Mouse (Mus musculus) lung, embryonic 15.5 days (tissue): ENCODE results near the gene Ttc25. TPM values are rescaled to one million over a fixed set of nuclear protein-coding genes. Genes with fewer than 3 reads are reported as not detected.

Experiments
- ATAC-seq: fragments of 200-750 bp; cut with Nextera tagmentation; 2 replicates; pipeline ENCODE4 v1.8.0; 2017; ENCODE audit warnings: moderate number of reproducible peaks, borderline replicate concordance; ENCODE audit not compliant: low FRiP score, low TSS enrichment; ENCODE audit errors: extremely low read depth
- H3K27ac ChIP-seq: fragments of 300-500 bp; sonication (generic); 2 replicates; pipeline ENCODE4 v1.5.1; 2015; ENCODE audit warnings: moderate library complexity, mild to moderate bottlenecking, inconsistent platforms
- H3K27me3 ChIP-seq: fragments of 300-500 bp; sonication (generic); 2 replicates; pipeline ENCODE4 v1.6.1; 2015; ENCODE audit warnings: inconsistent platforms
- H3K36me3 ChIP-seq: fragments of 300-500 bp; sonication (generic); 2 replicates; pipeline ENCODE4 v1.6.1; 2015; ENCODE audit warnings: inconsistent platforms
- H3K4me1 ChIP-seq: fragments of 300-500 bp; sonication (generic); 2 replicates; pipeline ENCODE4 v1.6.1; 2015; ENCODE audit warnings: inconsistent platforms
- H3K4me2 ChIP-seq: fragments of 300-500 bp; sonication (generic); 2 replicates; pipeline ENCODE4 v1.6.1; 2015; ENCODE audit warnings: inconsistent platforms, mild to moderate bottlenecking, moderate library complexity
- H3K4me3 ChIP-seq: fragments of 300-500 bp; sonication (generic); 2 replicates; pipeline ENCODE4 v1.5.1; 2015; ENCODE audit warnings: mild to moderate bottlenecking, inconsistent platforms
- H3K9ac ChIP-seq: fragments of 300-500 bp; sonication (generic); 2 replicates; pipeline ENCODE4 v1.6.1; 2015; ENCODE audit warnings: inconsistent platforms
- H3K9me3 ChIP-seq: fragments of 300-500 bp; sonication (generic); 2 replicates; pipeline ENCODE4 v1.6.1; 2016; ENCODE audit warnings: inconsistent platforms
- WGBS: fragments of 180-500 bp; shearing (Covaris S2); methylation state at CpG from one replicate; pipeline ENCODE4 v1.1.7; 2015; 5-methylcytosine and 5-hydroxymethylcytosine counted together
- polyA plus RNA-seq: library from polyadenylated mRNA; unstranded; fragments of >200 nt; fragmentation: Nextera tagmentation; extraction: Ambion mirVana; gene quantifications from 2 replicates; pipeline ENCODE4 v1.2.1, GENCODE M21; 2015

Ttc25 gene
- 1.6 and 2.6 TPM in 2 replicates for polyA plus RNA-seq

DNA sequence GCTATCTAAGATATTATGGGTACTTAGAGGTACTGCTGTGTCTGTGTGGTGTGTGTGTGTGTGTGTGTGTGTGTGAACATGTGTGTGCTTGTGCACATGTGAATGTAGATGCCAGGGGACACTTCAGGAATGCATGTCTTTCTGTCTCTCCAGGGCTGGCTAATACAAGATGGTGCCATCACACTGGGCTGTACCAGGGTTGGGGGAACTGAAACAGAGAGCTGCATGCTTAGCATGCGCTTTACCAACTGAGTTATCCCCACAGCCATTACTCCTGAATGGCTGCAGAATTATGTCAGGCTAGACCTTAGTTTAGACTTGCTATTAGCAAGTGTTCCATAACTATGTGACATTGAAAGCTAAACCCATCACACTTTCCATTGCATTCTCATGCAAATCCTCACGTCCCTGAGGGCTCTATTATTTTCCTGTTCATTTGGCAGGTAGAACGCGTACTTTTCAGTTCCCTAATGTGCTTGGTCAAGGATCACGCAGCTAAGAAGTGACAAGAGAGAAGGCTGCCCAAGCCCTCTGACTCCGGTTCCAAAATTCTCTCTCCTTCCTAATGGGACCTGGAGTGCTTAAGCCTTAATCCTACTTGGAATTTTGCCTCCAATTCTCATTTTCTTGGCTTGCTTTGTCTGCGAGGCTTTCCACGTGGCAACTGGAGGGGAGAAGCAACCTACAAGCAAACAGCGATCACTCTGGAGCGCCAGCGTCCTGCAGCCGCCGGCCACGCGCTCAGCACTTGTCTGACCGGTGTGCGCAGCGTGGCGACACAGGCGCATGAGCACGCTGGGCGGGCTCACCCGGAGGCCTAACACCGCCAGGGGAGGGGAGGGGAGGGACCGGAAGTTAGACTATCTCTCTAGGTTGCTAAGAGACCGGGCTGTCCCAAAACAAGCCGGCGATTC, at the start of gene Ttc25:
TSS of gene Ttc25 (plus strand) at position 776 of the 914 bp plus-strand sequence.
- H3K27ac ChIP-seq = peak within 1 kb of the TSS; percentile 70
- H3K4me1 ChIP-seq = peaks cover 12% of the 10 kb centered on the region
- H3K36me3 ChIP-seq = no peaks in the 10 kb centered on the region
- H3K9me3 ChIP-seq = no peaks in the 10 kb centered on the region
- peak; percentile 97 for ATAC-seq
- peak within 1 kb of the TSS; percentile 47 for H3K4me3 ChIP-seq
- no peaks in the 10 kb centered on the region for H3K27me3 ChIP-seq
- WGBS = 5% methylated on average over 28 of the region's 28 CpGs
- H3K4me2 ChIP-seq = peak within 1 kb of the TSS; percentile 77
- H3K9ac ChIP-seq = peak within 1 kb of the TSS; percentile 43

DNA sequence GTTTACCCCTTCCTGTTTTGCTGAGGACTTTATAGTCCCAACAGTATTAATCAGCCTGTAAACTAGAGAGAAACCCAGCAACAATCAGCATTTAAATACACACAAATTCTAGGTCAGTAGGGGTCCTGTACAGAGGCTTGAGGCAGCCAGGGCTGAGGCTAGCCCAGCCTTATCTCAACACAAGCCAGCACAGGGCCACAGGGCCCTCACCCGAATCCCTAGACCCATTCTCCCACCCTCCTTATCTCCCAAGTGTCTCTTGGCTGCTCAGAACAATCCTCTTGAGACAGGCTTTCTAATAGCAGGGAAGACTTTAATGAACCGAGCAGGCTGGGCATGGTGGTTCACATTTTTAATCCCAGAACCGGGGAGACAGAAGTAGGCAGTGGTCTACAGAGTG, 45.2 kb upstream of the Ttc25 start:
- H3K4me1 ChIP-seq = no peaks in the 10 kb centered on the region
- H3K4me2 ChIP-seq = no peak overlapping the region
- H3K4me3 ChIP-seq = no peak overlapping the region
- H3K9me3 ChIP-seq = no peaks in the 10 kb centered on the region
- ATAC-seq = no peak
- no peak overlapping the region for H3K9ac ChIP-seq
- 75% methylated on average over 3 of the region's 3 CpGs for WGBS
- H3K27ac ChIP-seq = no peak overlapping the region
- peaks cover 92% of the 10 kb centered on the region for H3K36me3 ChIP-seq
- no peaks in the 10 kb centered on the region for H3K27me3 ChIP-seq

DNA sequence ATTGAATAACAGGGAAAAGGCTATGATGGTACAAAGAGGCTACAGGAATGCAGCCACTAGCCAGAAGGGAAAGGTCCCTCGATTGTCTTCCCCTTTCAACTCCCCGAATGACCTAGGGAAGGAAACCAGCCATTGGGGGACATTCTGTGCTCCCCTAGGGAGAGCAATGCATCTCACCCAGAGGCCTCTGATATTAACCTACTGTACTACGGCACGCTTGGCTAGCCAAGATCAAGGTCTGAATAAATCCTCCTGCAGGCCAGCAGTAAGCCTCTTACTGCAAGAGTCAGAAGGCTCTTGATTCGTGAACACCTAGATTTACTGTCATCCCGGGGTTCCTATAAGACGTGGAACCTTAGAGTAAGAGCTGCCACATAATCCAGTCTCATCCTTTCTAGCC, 44.8 kb upstream of the Ttc25 start:
- H3K4me1 ChIP-seq = no peaks in the 10 kb centered on the region
- no peak overlapping the region for H3K4me3 ChIP-seq
- WGBS = 88% methylated on average over 7 of the region's 7 CpGs
- H3K27ac ChIP-seq = no peak overlapping the region
- H3K27me3 ChIP-seq = no peaks in the 10 kb centered on the region
- no peak overlapping the region for H3K9ac ChIP-seq
- peaks cover 92% of the 10 kb centered on the region for H3K36me3 ChIP-seq
- no peak for ATAC-seq
- no peak overlapping the region for H3K4me2 ChIP-seq
- H3K9me3 ChIP-seq = no peaks in the 10 kb centered on the region

DNA sequence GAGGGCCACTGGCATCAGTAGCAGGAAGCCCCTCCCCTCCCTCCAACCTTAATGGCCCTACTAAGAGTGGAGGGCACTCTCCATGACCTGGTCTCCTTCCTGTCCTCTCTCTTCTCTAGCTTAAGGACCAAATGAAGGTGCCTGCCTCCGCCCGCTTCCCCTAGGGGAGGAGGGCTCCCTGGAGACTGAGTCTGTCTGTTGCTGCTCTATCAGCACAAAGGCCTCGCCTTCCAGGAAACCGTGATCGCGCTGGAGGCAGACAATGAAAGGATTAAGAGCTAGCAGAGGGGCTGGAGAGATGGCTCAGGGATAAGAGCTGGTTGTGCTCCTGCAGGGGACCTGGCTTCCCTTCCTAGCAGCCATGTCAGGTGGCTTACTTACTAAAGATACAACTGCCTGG, 44.1 kb upstream of the Ttc25 start:
- H3K27me3 ChIP-seq = no peaks in the 10 kb centered on the region
- H3K9me3 ChIP-seq = no peaks in the 10 kb centered on the region
- ATAC-seq = no peak
- H3K9ac ChIP-seq = no peak overlapping the region
- H3K36me3 ChIP-seq = peaks cover 92% of the 10 kb centered on the region
- H3K27ac ChIP-seq = no peak overlapping the region
- H3K4me3 ChIP-seq = no peak overlapping the region
- 44% methylated on average over 6 of the region's 6 CpGs for WGBS
- no peaks in the 10 kb centered on the region for H3K4me1 ChIP-seq
- no peak overlapping the region for H3K4me2 ChIP-seq

DNA sequence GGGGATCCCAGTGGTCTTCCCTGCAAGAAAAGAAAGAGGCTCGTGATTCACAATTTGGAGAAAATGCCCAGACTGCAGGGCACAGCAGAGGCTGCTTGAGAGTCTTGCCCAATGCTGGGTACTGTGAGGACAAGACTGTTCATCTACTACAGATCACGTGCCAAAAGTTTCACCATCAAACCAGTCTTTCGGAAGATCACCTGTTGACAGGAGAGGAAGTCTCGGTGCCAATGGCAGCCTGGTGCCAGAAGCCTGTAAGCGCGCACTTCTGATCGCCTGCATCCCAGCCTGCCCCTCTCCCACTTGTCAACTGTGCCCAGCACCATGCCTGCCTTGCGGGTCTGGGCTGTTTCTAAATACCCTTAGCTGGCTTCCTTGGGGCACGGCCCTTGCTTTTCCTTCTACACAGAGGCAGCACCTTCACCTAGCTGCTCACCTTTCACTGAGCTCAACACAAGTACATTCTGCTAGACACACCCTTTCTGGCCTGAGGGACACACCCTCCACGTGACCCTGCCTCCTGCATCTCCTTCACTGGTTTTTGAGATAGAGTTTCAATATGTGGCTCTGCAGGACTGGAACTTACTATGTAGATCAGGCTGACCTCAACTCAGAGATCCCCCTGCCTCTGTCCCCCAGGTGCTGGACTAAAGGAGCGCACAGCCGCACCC, 40.3 kb upstream of the Ttc25 start:
- 95% methylated on average over 12 of the region's 12 CpGs for WGBS
- Histone ChIP-seq H3K9me3 (no peaks in the 10 kb centered on the region), H3K4me1 (no peaks in the 10 kb centered on the region), H3K27ac (no peak overlapping the region), H3K36me3 (peaks cover 90% of the 10 kb centered on the region), H3K4me3 (no peak overlapping the region), H3K27me3 (no peaks in the 10 kb centered on the region), H3K9ac (no peak overlapping the region), H3K4me2 (no peak overlapping the region)
- no peak for ATAC-seq

DNA sequence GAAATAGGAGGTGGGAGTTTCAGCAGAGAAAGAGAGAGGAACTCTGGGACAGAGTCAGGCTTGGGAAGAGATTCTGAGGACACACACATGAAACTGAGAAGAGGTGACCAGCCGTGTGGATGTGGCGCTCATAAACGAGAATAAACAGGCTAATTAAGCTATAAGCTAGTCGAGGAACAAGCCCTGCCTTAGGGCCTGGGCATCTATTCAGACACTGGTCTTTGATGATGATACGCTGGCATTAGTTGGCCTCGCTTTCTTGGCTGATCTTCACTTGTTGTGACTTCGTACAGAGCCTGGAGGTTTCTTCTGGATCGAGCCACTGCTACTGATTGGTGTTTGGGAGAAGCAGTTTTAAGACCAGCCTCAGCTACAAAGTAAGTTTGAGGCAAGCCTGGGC, 39.4 kb upstream of the Ttc25 start:
- ATAC-seq = no peak
- H3K36me3 ChIP-seq = peaks cover 85% of the 10 kb centered on the region
- WGBS = 89% methylated on average over 8 of the region's 8 CpGs
- no peak overlapping the region for H3K4me3 ChIP-seq
- no peak overlapping the region for H3K9ac ChIP-seq
- no peak overlapping the region for H3K27ac ChIP-seq
- no peaks in the 10 kb centered on the region for H3K4me1 ChIP-seq
- H3K9me3 ChIP-seq = no peaks in the 10 kb centered on the region
- no peaks in the 10 kb centered on the region for H3K27me3 ChIP-seq
- H3K4me2 ChIP-seq = no peak overlapping the region

DNA sequence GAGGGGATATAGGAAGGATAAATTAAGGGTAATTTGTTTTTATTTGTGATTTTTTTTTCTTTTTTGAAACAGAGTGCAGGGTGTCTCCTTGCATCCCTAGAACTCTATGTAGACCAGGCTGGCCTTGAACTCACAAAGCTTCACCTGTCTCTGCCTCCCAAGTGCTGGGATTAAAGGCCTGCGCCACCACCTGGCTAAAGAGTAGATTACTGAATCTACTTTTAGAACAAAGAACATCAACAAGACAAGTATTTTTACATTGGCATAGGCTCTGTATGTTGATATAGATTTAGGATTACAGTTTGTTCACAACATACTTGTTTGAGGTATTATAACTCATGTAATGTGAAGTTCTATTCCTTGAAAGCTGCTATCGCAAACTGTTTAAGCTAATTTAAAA, 34.9 kb upstream of the Ttc25 start:
- no peak overlapping the region for H3K4me2 ChIP-seq
- no peaks in the 10 kb centered on the region for H3K4me1 ChIP-seq
- peaks cover 87% of the 10 kb centered on the region for H3K36me3 ChIP-seq
- H3K9ac ChIP-seq = no peak overlapping the region
- H3K27me3 ChIP-seq = no peaks in the 10 kb centered on the region
- no peaks in the 10 kb centered on the region for H3K9me3 ChIP-seq
- ATAC-seq = no peak
- 93% methylated on average over 2 of the region's 2 CpGs for WGBS
- no peak overlapping the region for H3K4me3 ChIP-seq
- H3K27ac ChIP-seq = no peak overlapping the region

DNA sequence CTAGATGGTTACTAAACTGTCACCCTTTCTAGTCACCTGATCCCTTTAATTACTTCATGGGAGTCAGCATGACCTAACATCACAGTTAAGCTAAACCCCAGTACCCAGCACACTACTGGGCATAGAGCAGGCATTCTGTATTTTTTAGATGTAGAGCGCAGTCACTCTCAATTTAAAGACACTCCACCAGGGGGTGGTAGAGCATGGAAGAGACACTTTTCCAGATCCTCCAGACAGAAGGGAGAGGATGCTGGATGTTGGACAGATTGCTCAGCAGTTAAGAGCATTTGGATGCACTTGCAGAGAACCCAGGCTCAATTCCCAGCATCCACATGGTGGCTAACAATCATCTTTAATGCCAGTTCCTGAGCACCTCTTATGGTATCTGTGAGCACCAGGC, 33.0 kb upstream of the Ttc25 start:
- H3K4me1 ChIP-seq = no peaks in the 10 kb centered on the region

DNA sequence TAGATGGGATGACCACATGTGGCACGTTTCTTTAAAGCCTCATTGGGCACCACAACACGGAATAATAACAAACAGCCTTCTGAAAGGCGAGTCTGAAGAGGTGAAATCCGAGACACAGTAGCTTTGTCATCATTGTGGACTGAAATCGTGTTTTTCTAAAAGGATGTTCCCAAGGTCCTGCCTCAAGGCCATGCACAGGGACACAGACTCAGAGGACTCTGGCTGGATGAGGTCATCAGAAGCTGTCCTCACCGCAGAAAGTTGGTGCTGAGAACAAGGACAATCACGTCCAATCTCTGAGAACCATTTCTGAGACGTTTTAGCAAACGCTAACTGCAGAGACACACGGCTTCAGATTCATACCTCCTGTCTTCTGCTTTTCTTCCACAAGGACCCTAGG, 31.7 kb upstream of the Ttc25 start:
- Histone ChIP-seq H3K36me3 (peaks cover 84% of the 10 kb centered on the region), H3K4me2 (no peak overlapping the region), H3K27me3 (no peaks in the 10 kb centered on the region), H3K4me3 (no peak overlapping the region), H3K9me3 (no peaks in the 10 kb centered on the region), H3K4me1 (no peaks in the 10 kb centered on the region), H3K27ac (no peak overlapping the region), H3K9ac (no peak overlapping the region)
- WGBS = 81% methylated on average over 10 of the region's 10 CpGs
- ATAC-seq = no peak

More for the DNA sequence above, 33.0 kb upstream of the Ttc25 start:
- Histone ChIP-seq H3K27ac (no peak overlapping the region), H3K36me3 (peaks cover 87% of the 10 kb centered on the region), H3K9ac (no peak overlapping the region), H3K4me2 (no peak overlapping the region), H3K27me3 (no peaks in the 10 kb centered on the region), H3K4me3 (no peak overlapping the region), H3K9me3 (no peaks in the 10 kb centered on the region)
- 85% methylated on average over 1 of the region's 1 CpGs for WGBS
- ATAC-seq = no peak

DNA sequence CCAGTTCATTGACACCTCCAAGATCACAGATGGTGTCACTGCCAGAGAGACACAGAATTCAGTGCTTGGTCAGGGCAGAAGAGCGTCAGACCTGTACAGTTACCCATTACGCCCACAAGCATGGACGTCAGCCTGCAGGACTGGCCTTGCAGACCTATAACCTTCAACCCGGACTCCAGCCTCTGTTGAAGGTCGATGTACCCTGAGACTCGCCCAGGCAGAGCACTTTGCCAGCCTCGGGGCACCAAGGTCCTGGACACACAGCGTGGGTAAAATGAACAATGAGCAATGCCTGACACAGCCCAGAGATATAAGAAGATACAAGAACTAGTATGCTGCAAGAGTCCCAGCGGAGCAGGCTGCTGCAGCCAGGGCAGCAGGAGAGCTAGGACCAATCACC, 30.3 kb upstream of the Ttc25 start:
- Histone ChIP-seq H3K4me3 (no peak overlapping the region), H3K27me3 (no peaks in the 10 kb centered on the region), H3K27ac (no peak overlapping the region), H3K4me2 (no peak overlapping the region), H3K36me3 (peaks cover 84% of the 10 kb centered on the region), H3K9me3 (no peaks in the 10 kb centered on the region), H3K4me1 (no peaks in the 10 kb centered on the region), H3K9ac (no peak overlapping the region)
- 94% methylated on average over 9 of the region's 9 CpGs for WGBS
- ATAC-seq = no peak

DNA sequence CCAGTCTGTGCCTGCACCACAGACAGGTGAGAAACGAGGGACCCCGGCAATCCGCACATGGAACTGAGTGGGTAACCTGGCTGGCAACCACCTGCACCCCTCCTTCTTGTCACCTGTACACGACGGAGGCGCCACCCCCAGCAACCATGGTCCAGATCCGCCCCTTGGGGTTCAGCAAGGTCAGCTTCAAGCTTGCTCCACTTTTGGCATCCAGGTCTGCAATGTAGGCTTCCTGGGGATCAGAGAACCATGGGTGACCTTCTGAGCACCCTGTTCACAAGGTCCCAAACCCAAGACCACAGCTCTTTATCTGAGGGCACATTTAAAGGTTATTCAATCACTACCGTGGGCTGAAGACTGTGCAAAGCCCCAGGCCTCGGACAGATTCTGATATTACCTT, 29.6 kb upstream of the Ttc25 start:
- no peak overlapping the region for H3K27ac ChIP-seq

DNA sequence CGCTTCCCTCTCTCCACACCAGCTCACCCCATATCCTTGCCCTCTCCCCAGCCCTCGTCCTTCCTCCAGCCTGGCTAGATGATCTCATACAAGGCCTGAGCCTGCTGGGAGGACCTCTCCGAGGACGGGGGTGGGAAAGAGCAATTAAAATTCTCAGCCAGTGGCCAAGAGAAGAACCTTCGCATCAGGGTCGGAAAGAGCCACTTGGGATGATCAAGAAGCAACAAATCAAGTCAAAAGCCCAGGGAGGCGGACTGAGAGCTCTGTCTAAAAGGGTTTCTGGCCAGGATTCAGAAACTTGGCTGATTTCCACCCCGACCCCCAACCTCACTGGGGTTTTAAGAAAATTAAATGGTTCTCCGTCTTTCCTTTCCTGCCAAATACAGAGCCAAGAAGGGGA, 29.1 kb upstream of the Ttc25 start:
- no peak for ATAC-seq
- 60% methylated on average over 9 of the region's 9 CpGs for WGBS
- Histone ChIP-seq H3K27me3 (no peaks in the 10 kb centered on the region), H3K4me3 (no peak overlapping the region), H3K9ac (no peak overlapping the region), H3K4me1 (no peaks in the 10 kb centered on the region), H3K4me2 (no peak overlapping the region), H3K9me3 (no peaks in the 10 kb centered on the region), H3K36me3 (peaks cover 89% of the 10 kb centered on the region), H3K27ac (no peak overlapping the region)

More for the DNA sequence above, 29.6 kb upstream of the Ttc25 start:
- Histone ChIP-seq H3K4me3 (no peak overlapping the region), H3K9ac (no peak overlapping the region), H3K4me2 (no peak overlapping the region), H3K27me3 (no peaks in the 10 kb centered on the region), H3K36me3 (peaks cover 89% of the 10 kb centered on the region), H3K4me1 (no peaks in the 10 kb centered on the region), H3K9me3 (no peaks in the 10 kb centered on the region)
- 89% methylated on average over 9 of the region's 9 CpGs for WGBS
- no peak for ATAC-seq
